Mouse (Mus musculus) lung, postnatal 36 days (tissue): Measurements from ENCODE around the gene Srrm1.
"Not testable (repeated sequence)": the region's sequence is repeated elsewhere in the genome, so short reads cannot be mapped to it uniquely, and the experiment has no call there.

Experiments
- DNase-seq: peaks from one replicate; pipeline ENCODE4 v3.0.0; 2022; ENCODE audit warnings: mixed read lengths

The Srrm1 gene

GRCm38 (mm10) chr4:135298680-135299079 lies 54.4 kb downstream of the Srrm1 start:
- DNase-seq, result peak; percentile 66

GRCm38 (mm10) chr4:135297931-135298546 lies 55.1 kb downstream of the Srrm1 start:
- DNase-seq, result peak; percentile 76

GRCm38 (mm10) chr4:135297146-135297545 lies 56.0 kb downstream of the Srrm1 start:
- peak; percentile 65 for DNase-seq

- DNase-seq, result no peak
These were observed 56.6 kb downstream of the Srrm1 start for GRCm38 (mm10) chr4:135296565-135296964.

- peak; percentile 80 for DNase-seq
These were observed 59.3 kb downstream of the Srrm1 start for GRCm38 (mm10) chr4:135293813-135294212.

GRCm38 (mm10) chr4:135292477-135293089 lies 60.5 kb downstream of the Srrm1 start:
- DNase-seq, result peak; percentile 78

- peak; percentile 54 for DNase-seq
These were observed 61.3 kb downstream of the Srrm1 start for GRCm38 (mm10) chr4:135291841-135292240.

- DNase-seq, result peak; percentile 61
These were observed 61.9 kb downstream of the Srrm1 start for GRCm38 (mm10) chr4:135291199-135291598.

GRCm38 (mm10) chr4:135287975-135288374 lies 65.1 kb downstream of the Srrm1 start:
- DNase-seq, result no peak

- DNase-seq, result peak; percentile 87
These were observed 66.2 kb downstream of the Srrm1 start for GRCm38 (mm10) chr4:135286833-135287395.

- peak; percentile 51 for DNase-seq
These were observed 67.0 kb downstream of the Srrm1 start for GRCm38 (mm10) chr4:135286033-135286622.

- DNase-seq, result peak; percentile 42
These were observed 67.7 kb downstream of the Srrm1 start for GRCm38 (mm10) chr4:135285436-135285835.

- DNase-seq, result no peak
These were observed 69.2 kb downstream of the Srrm1 start for GRCm38 (mm10) chr4:135283875-135284274.

GRCm38 (mm10) chr4:135283417-135283816 lies 69.7 kb downstream of the Srrm1 start:
- no peak for DNase-seq

- peak; percentile 69 for DNase-seq
These were observed 70.3 kb downstream of the Srrm1 start for GRCm38 (mm10) chr4:135282651-135283290.

GRCm38 (mm10) chr4:135280016-135280415 lies 73.1 kb downstream of the Srrm1 start:
- not testable (repeated sequence) for DNase-seq

- no peak for DNase-seq
These were observed 76.3 kb downstream of the Srrm1 start for GRCm38 (mm10) chr4:135276681-135277379.

GRCm38 (mm10) chr4:135274761-135275160 lies 78.4 kb downstream of the Srrm1 start:
- DNase-seq, result no peak

GRCm38 (mm10) chr4:135273307-135273682 lies 79.8 kb downstream of the Srrm1 start:
- DNase-seq, result peak; percentile 83

GRCm38 (mm10) chr4:135272640-135273306 lies 80.3 kb downstream of the Srrm1 start, which contains the start of gene Clic4:
Gene Clic4, minus strand, starts transcription at chr4:135272814.
- peak; percentile 99 for DNase-seq

GRCm38 (mm10) chr4:135271881-135272616 lies 81.1 kb downstream of the Srrm1 start:
- peak; percentile 85 for DNase-seq
